Mouse (Mus musculus): ENCODE measurements around the gene Gab1.

GRCm38 (mm10) chr8:80894528-80894927 is 14.2 kb upstream of the Gab1 start:
- TF ChIP-seq CTCF (IDR thresholded peaks at IDR 0.05; ENCODE audit: insufficient read depth, low read depth, low read length) (no peak), POLR2A (IDR thresholded peaks at IDR 0.05; ENCODE audit: insufficient read depth, low read depth, low read length) (no peak)

All from olfactory bulb, adult 2 months (tissue).